Mouse (Mus musculus) thymus, postnatal 0 days (tissue): ENCODE data around the gene Wdr6. TPM values are rescaled to one million over a fixed set of nuclear protein-coding genes. Genes with fewer than 3 reads are reported as not detected.

Experiments used
- DNase-seq: peaks from one replicate; pipeline ENCODE4 v3.0.0-alpha.2; 2015; ENCODE audit warnings: low spot score
- polyA plus RNA-seq: library from polyadenylated mRNA; unstranded; fragments of >200 nt; fragmentation: Nextera tagmentation; extraction: Ambion mirVana; gene quantifications from 2 replicates; pipeline ENCODE4 v1.2.1, GENCODE M21; 2015

Gene Wdr6
- polyA plus RNA-seq, 1 experiment from 2014 or later, result 44.3 TPM

DNA sequence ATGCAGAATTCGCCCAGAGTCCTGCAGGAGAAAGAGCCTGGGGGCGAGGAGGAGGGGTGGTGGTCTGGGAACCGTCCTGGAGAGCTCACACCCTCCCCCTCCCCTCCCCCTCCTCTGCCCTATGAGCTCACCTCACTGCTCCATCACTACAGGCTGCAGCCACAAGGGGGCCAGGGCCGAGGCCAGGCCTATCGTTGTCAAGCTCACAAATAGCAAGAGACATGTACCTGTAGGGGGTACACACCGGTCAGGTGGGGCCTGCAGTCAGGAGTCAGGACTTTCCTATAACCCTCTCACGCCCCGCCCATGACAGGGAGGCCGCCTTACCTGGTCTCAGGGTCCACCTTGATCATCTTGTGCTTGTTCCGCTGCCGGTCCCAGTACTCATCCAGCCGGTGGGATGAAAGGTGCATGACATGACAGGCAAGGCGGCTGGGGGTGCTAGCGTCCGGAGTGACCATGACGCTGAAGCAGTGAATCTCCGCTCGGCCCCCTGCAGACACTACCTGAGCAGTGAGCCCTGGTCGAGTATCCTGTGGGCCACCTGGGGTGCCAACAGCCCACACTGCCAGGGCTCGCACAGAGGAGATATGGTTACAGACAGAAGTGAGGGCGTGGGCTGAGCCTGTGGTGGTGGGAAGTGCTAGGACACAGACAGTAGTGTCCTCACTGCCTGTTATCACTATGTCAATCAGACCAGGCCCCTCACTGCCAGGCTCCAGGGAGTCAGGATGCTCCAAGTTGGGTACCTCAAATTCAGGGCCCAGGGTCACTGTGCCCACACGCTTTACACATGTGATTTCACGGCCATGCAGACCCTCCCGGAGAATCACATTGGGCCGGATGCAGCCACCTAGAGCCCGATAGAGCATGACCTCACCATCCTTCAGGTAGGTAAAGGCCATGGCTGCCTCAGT lies 4.5 kb downstream of the Wdr6 start:
- peak; percentile 74 for DNase-seq

DNA sequence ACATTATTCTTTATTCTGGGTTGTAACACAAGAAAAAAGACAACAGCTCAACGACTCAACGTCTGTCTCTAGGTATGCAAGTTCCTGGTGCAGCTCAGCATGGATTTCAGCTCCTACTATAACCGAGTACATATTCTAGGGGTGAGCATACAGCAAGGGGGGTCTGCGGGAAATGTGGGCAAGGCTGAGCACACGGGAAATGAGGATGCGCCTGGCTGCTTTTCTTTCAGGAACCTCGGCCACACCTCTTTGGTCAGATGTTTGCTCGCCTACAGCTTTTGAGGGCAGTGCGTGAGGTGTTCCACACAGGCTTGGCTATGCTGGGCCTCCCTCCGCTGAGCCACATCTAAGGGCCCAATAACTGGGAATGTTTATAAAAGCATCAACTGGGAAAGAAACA lies 6.2 kb downstream of the Wdr6 start:
- DNase-seq, result no peak

- DNase-seq, result no peak
Measured at GRCm38 (mm10) chr9:108571401-108571973, 7.1 kb downstream of the Wdr6 start.

GRCm38 (mm10) chr9:108570207-108570896 lies 8.2 kb downstream of the Wdr6 start:
- peak; percentile 90 for DNase-seq

GRCm38 (mm10) chr9:108569381-108570206 lies 8.9 kb downstream of the Wdr6 start, which contains the start of gene Dalrd3:
Gene Dalrd3, plus strand, starts transcription at chr9:108569886.
- DNase-seq, result peak; percentile 93

DNA sequence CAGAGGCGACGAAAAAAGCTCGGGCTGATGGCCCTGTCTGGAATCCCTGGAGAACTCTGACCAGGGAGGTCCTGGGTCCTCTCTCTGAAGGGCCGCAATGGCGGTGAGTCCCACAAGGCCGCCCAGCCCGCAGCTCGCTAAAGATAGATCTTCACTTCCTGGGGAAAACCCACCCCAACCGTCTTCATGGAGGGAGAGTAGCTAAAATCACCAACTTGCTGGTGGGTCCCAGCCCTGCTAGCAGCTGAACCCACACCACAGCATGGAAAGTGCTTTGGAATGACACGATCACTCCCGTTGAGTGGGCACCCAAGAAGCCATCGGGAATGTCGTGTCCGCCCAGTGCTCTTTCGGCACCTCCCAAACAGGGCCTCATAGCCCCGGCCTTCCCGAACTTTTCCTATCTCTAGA lies 10.0 kb downstream of the Wdr6 start:
- DNase-seq, result peak; percentile 19

GRCm38 (mm10) chr9:108567931-108568419 lies 10.6 kb downstream of the Wdr6 start:
- no peak for DNase-seq

DNA sequence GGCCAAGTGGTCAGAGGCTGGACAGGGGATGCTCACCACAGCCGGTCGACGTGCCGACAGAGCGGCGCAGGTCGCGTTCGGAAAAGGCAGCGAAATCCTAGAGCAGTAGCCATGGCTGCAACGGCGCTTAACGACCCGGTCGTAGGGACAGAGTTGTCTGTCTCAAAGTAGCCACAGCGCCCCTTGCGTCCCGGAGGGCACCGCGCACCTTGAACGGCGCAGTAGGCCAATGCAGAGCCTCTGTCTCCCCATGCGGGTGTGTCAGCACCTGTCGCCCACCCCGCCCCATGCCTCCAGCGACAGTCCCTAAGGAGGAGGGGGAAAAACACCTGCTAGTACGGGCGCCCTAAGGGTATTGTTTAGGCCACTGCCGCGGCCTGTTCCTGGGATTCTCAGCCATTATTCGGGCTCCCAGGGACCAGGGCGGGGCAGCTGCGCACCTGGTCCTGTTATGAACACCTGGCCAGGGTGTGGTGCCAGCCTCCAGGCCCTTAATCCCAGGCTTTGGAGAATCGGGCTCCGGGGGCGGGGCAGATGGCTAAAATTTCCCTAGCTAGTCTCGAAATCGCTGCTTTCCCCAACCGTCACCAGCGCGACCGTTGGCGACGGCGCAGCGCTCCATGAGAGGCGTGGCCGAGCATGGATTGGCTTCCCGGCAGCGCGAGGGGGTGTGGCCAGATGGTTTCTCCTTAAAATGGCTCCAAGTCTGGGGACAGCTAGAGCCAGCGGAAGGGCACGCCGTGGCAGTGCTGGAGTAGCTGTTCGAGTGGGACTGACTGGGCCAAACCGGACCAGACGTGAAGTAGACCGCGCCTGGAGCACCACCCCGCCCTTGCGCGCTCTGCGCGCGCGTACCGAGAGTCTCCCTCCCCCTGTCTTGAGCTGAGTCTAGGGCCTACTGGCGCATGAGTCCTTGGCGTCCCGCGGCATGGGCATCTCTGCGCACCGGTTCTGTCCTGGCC lies 11.4 kb downstream of the Wdr6 start, which contains the start of gene Ndufaf3:
Gene Ndufaf3 (minus strand): TSS at position 620 of the 962 bp plus-strand sequence.
- peak; percentile 94 for DNase-seq

DNA sequence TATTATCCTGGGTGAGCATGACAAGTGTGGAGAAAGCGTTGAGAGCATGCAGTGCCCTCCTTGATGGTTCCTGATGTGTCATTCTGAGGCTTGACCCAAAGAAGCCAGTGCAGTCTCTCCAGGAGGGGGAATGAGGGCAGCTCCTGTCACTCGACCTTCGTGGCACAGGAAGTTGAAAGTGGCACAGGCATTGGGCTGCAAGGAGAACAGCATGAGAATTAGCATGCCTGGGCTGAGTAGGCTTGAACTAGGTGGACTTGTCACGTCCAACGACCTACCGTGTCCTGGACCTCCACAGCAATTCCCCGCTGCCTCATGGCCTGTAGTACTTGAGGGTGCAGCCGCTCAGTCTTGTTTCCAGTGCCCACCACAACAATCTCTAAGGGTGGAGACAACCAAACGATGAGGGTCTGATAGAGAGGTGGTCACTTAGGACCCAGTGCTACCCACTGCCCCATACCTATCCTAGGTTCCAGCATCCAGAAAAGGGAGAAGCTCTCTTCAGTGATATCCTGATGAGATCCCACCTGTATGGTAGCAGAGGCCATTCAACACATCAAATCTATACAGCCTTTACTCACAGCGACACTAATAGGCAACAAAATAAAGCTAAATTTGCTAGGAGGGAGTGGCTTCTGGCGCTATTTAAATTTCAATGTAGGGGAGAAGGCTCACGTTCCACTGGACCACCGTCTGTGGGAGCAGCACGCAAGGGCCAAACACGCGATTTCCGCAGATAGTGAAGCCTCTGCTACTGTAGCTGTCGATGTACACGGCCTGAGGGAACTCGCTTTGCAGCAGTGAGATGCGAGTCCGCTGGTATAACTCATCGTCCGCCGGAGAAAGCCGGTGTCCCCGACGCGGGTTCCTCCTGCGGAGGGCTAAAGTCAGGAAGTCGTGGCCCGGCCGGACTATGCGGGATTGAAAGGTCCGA lies 12.4 kb downstream of the Wdr6 start:
- DNase-seq, result no peak

DNA sequence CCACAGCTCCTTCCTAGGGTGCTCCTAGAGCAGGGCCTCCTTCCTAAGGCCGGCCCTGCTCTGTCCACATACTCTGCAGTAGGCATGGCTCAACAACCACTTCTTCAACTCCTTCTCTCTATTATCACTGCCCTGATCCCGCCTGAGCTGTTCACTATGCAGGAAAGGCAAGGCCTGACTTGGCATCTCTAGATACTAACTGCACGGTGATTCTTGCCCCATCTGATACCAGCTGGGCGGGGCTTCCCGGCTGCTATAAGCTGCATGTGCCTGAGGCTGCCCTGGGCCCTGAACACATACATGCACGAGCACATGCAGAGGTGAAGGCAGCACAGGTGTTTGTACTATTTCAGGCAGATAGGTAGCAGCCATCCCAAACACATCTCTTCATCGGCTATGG lies 14.4 kb downstream of the Wdr6 start:
- no peak for DNase-seq

DNA sequence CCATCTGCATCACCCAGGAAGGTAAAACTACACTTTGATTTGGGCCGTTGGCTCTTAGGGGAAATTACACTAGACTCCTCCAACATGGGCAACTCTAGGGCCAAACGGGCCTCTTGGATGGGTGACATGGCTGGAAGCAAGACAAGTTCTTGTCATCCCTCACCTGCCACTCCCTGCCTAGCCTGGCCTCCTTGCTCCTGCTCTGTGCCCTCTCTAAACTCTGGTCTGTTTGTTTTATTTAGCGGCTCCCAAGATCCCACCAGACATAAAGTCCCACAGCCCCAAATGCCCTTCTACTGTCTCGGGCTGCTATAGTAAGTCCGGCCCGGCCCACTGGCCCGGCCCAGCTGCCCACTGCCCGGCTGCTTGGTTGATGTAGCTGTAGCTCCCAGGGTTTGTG lies 14.9 kb downstream of the Wdr6 start:
- DNase-seq, result no peak

DNA sequence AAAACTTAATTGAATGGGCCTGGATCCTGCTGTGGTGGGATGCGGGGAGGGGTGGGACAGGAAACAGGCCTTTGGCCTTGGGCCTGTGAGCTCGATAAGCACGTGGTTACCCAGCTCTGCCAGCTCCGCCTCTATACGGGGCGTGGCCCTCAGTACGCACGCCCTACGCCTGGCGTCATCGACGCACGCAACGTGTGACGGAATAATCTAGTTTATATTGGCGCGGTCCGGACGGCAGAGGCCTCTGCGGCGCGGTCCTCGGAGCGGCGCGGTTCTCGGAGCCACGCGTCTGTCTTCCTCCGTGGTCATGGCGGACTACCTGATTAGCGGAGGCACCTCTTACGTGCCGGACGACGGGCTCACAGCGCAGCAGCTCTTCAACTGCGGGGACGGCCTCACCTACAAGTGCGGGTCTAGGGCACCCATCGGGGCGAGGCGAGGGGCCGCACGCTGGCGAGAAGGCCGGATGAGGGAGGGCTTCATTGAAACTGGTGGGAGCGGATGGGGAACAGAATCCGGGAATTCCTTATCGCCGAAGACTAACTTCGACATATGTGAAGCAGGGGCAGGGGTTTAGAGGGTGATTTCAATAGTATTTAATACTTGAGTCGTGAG lies 18.2 kb downstream of the Wdr6 start, which contains the start of gene Impdh2:
Gene Impdh2 (plus strand): TSS at position 60 of the 615 bp plus-strand sequence.
- peak; percentile 97 for DNase-seq

GRCm38 (mm10) chr9:108559169-108559568 lies 19.4 kb downstream of the Wdr6 start:
- DNase-seq, result no peak

DNA sequence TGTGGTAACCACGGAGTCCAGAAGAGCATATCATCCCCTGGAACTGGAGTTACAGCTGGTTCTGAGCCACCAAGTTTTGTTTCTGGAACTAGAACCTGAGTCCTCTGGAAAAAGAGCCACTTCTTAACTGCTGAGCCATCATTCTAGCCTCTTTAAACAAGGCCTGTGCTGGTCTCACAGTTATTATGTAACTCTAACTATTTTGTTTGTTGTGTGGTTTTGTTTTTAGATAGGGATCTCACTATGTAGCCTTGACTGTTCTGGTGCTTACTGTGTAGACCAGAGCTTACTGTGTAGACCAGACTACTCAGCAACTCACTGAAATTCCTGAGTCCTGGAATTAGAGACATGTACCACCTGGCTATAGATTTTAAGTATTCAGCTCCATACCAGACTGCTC lies 31.7 kb downstream of the Wdr6 start:
- no peak for DNase-seq

GRCm38 (mm10) chr9:108545986-108546385 lies 32.6 kb downstream of the Wdr6 start:
- DNase-seq, result no peak

DNA sequence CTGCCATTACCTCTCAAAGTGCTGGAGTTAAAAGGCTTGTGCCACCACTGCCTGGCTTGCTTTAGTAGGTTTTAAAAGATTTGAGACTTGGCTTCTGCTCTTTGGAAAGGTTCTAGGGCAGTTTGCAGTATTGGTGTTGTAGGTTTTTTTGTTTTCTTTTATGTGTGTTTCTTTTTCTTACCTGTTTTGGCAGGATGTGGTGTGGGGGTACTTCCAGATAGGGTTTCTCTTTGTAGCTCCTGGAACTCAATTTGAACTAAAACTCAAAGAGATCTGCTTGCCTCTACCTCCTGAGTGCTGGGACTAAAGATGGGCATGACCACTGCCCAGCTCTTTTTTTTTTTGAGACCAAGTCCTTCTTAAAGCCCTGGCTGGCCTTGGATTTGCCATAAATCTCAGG lies 37.7 kb downstream of the Wdr6 start:
- peak; percentile 54 for DNase-seq

- DNase-seq, result no peak
Measured at GRCm38 (mm10) chr9:108531496-108531895, 47.0 kb downstream of the Wdr6 start.

DNA sequence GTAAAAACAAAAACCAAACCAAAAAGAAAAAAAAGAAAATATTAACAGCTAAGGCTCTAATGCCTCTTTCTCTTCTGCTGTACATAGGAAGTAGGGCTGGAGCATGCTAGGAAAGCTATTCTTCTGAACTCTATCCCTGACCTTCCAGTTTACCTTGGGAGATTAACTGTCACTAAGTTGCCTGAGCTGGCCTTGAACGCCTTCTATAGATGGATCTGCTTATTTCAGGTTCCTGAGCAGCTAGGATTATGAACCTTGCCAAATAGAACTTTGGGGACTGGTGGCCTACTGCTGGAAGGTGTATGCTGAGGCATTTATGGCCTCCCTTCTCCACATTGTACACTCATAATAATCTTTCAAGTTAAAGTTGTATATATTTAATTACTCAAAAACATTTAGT lies 47.6 kb downstream of the Wdr6 start:
- DNase-seq, result no peak
